Mouse (Mus musculus): ENCODE measurements around the gene Cdc42bpg. TPM values are rescaled to one million over a fixed set of nuclear protein-coding genes. Genes with fewer than 3 reads are reported as not detected.

Cdc42bpg gene
- total and polyA plus RNA-seq, 2 experiments from 2014 or later, result 0.23 to 4.7 TPM

GRCm38 (mm10) chr19:6276426-6277421 lies 29.5 kb upstream of the Cdc42bpg start, which contains the start of gene Ehd1:
Gene Ehd1 (plus strand): TSS chr19:6276725.
- peak within 1 kb of the TSS; percentile 85 for H3K4me3 ChIP-seq (ENCODE audit: low read depth, low read length)
- DNase-seq (peak; percentile 99), ATAC-seq (peak; percentile 97)
- WGBS, result 1% methylated on average over 105 of the region's 106 CpGs
- H3K9me3 ChIP-seq (ENCODE audit: low read length), result no peaks in the 10 kb centered on the region
- peak within 1 kb of the TSS; percentile 77 for H3K9ac ChIP-seq
- H3K27me3 ChIP-seq (ENCODE audit: insufficient read depth, low read length), result no peaks in the 10 kb centered on the region
- peaks cover 28% of the 10 kb centered on the region for H3K4me1 ChIP-seq (ENCODE audit: insufficient read depth)
- peak within 1 kb of the TSS; percentile 82 for H3K27ac ChIP-seq (ENCODE audit: low read depth, low read length)
- peaks cover 11% of the 10 kb centered on the region for H3K36me3 ChIP-seq (ENCODE audit: insufficient read depth)
- H3K4me2 ChIP-seq (ENCODE audit: low read depth), result peak within 1 kb of the TSS; percentile 96
- TF ChIP-seq CTCF (IDR thresholded peaks at IDR 0.05; ENCODE audit: low read depth), result peak; percentile 64

GRCm38 (mm10) chr19:6277661-6278438 lies 28.4 kb upstream of the Cdc42bpg start:
- DNase-seq (no peak), ATAC-seq (no peak)
- H3K9ac ChIP-seq, result peak overlapping the region; percentile 77
- peaks cover 28% of the 10 kb centered on the region for H3K4me1 ChIP-seq (ENCODE audit: insufficient read depth)
- H3K4me2 ChIP-seq (ENCODE audit: low read depth), result peak overlapping the region; percentile 96
- no peak for TF ChIP-seq CTCF (IDR thresholded peaks at IDR 0.05; ENCODE audit: low read depth)
- H3K9me3 ChIP-seq (ENCODE audit: low read length), result no peaks in the 10 kb centered on the region
- H3K4me3 ChIP-seq (ENCODE audit: low read depth, low read length), result peak overlapping the region; percentile 85
- 4% methylated on average over 10 of the region's 10 CpGs for WGBS
- no peaks in the 10 kb centered on the region for H3K27me3 ChIP-seq (ENCODE audit: insufficient read depth, low read length)
- no peak overlapping the region for H3K27ac ChIP-seq (ENCODE audit: low read depth, low read length)
- H3K36me3 ChIP-seq (ENCODE audit: insufficient read depth), result peaks cover 23% of the 10 kb centered on the region

- Histone ChIP-seq H3K4me3 (ENCODE audit: low read depth, low read length) (peak overlapping the region; percentile 85), H3K36me3 (ENCODE audit: insufficient read depth) (peaks cover 30% of the 10 kb centered on the region), H3K4me2 (ENCODE audit: low read depth) (peak overlapping the region; percentile 96), H3K9me3 (ENCODE audit: low read length) (no peaks in the 10 kb centered on the region), H3K27ac (ENCODE audit: low read depth, low read length) (no peak overlapping the region), H3K9ac (peak overlapping the region; percentile 77), H3K27me3 (ENCODE audit: insufficient read depth, low read length) (no peaks in the 10 kb centered on the region), H3K4me1 (ENCODE audit: insufficient read depth) (peaks cover 28% of the 10 kb centered on the region)
- DNase-seq (no peak), ATAC-seq (no peak)
- no peak for TF ChIP-seq CTCF (IDR thresholded peaks at IDR 0.05; ENCODE audit: low read depth)
- 37% methylated on average over 6 of the region's 6 CpGs for WGBS
These were observed 27.7 kb upstream of the Cdc42bpg start for GRCm38 (mm10) chr19:6278439-6279073.

- H3K9me3 ChIP-seq (ENCODE audit: low read length), result no peaks in the 10 kb centered on the region
- H3K4me2 ChIP-seq (ENCODE audit: low read depth), result peak overlapping the region; percentile 96
- no peak overlapping the region for H3K4me3 ChIP-seq (ENCODE audit: low read depth, low read length)
- no peak for TF ChIP-seq CTCF (IDR thresholded peaks at IDR 0.05; ENCODE audit: low read depth)
- H3K9ac ChIP-seq, result peak overlapping the region; percentile 19
- WGBS, result 85% methylated on average over 6 of the region's 6 CpGs
- peaks cover 38% of the 10 kb centered on the region for H3K36me3 ChIP-seq (ENCODE audit: insufficient read depth)
- no peak overlapping the region for H3K27ac ChIP-seq (ENCODE audit: low read depth, low read length)
- H3K27me3 ChIP-seq (ENCODE audit: insufficient read depth, low read length), result no peaks in the 10 kb centered on the region
- no peak for DNase-seq
- H3K4me1 ChIP-seq (ENCODE audit: insufficient read depth), result peaks cover 28% of the 10 kb centered on the region
- no peak for ATAC-seq
These were observed 26.6 kb upstream of the Cdc42bpg start for GRCm38 (mm10) chr19:6279481-6280144.

- H3K27me3 ChIP-seq (ENCODE audit: insufficient read depth, low read length), result no peaks in the 10 kb centered on the region
- H3K4me3 ChIP-seq (ENCODE audit: low read depth, low read length), result no peak overlapping the region
- WGBS, result 91% methylated on average over 7 of the region's 7 CpGs
- no peaks in the 10 kb centered on the region for H3K9me3 ChIP-seq (ENCODE audit: low read length)
- DNase-seq (no peak), ATAC-seq (no peak)
- TF ChIP-seq CTCF (IDR thresholded peaks at IDR 0.05; ENCODE audit: low read depth), result no peak
- no peak overlapping the region for H3K9ac ChIP-seq
- H3K4me2 ChIP-seq (ENCODE audit: low read depth), result no peak overlapping the region
- H3K4me1 ChIP-seq (ENCODE audit: insufficient read depth), result peaks cover 25% of the 10 kb centered on the region
- no peak overlapping the region for H3K27ac ChIP-seq (ENCODE audit: low read depth, low read length)
- peaks cover 43% of the 10 kb centered on the region for H3K36me3 ChIP-seq (ENCODE audit: insufficient read depth)
These were observed 25.7 kb upstream of the Cdc42bpg start for GRCm38 (mm10) chr19:6280554-6280953.
